Mouse (Mus musculus) liver, postnatal 0 days (tissue): ENCODE data around the gene Gal3st3.

Experiments used
- CTCF ChIP-seq: sonication (generic); IDR thresholded peaks from 2 replicates; pipeline ENCODE4 v1.5.1; 2016; ENCODE audit warnings: antibody characterized with exemption, low read depth
- EP300 ChIP-seq: IDR thresholded peaks from 2 replicates; pipeline ENCODE4 v1.6.1; 2016; ENCODE audit warnings: antibody characterized with exemption, low read depth, mild to moderate bottlenecking

DNA sequence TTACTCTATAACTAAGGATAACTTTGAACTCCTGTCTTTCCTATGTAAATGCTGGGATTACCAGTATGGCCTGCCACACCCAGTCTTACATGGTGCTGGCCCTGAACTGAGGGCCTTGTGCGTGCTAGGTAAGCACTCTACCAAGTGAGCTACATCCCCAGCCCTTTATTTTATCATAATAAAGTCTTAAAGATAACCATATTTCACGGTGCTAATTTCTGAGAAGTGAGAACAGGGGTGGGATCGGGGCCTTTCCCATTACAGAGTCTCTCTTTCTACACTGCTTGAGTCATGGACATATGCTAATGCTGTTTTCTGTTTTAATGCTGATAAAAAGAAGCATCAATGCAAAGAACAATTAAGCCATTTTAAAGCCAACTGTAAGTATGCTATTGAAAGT is 29.3 kb upstream of the Gal3st3 start:
- no peak for TF ChIP-seq CTCF
- TF ChIP-seq EP300, result no peak
